Mouse (Mus musculus) C2C12 (cell line): ENCODE data around the gene Sohlh2.

ENCODE experiments used
- CEBPB ChIP-seq: IDR thresholded peaks from one replicate; pipeline ENCODE4 v1.6.1; 2011; ENCODE audit warnings: low read depth, mild to moderate bottlenecking, control low read depth, moderate library complexity
- CTCF ChIP-seq: IDR thresholded peaks from one replicate; pipeline ENCODE4 v1.5.1; 2011; ENCODE audit not compliant: control insufficient read depth, insufficient read depth, insufficient read length
- MAX ChIP-seq: IDR thresholded peaks from one replicate; pipeline ENCODE4 v1.6.1; 2011; ENCODE audit warnings: mild to moderate bottlenecking, control low read depth
- MYOG ChIP-seq: IDR thresholded peaks from one replicate; pipeline ENCODE4 v1.6.1; 2011; ENCODE audit not compliant: control insufficient read depth, insufficient read length; ENCODE audit errors: extremely low read depth
- USF1 ChIP-seq: IDR thresholded peaks from one replicate; pipeline ENCODE4 v1.6.1; 2011; ENCODE audit warnings: low read depth, mild to moderate bottlenecking, control low read depth, moderate library complexity

GRCm38 (mm10) chr3:55206413-55206812 lies 24.6 kb downstream of the Sohlh2 start:
- TF ChIP-seq CEBPB, result no peak
- TF ChIP-seq CTCF, result no peak
- no peak for TF ChIP-seq MAX
- no peak for TF ChIP-seq USF1
- no peak for TF ChIP-seq MYOG
